Mouse (Mus musculus) embryonic fibroblast, embryonic 13.5 days (primary cell): ENCODE measurements around the gene 1700029I15Rik. TPM values are rescaled to one million over a fixed set of nuclear protein-coding genes. Genes with fewer than 3 reads are reported as not detected.

Experiments
- H3K27ac ChIP-seq: 2 replicates; pipeline ENCODE4 v1.5.1; 2012; ENCODE audit warnings: low read length, control low read depth, inconsistent platforms; ENCODE audit not compliant: insufficient read depth
- H3K4me1 ChIP-seq: 2 replicates; pipeline ENCODE4 v1.6.1; 2011; ENCODE audit warnings: low read length; ENCODE audit not compliant: control insufficient read depth, insufficient read depth
- H3K4me3 ChIP-seq: 2 replicates; pipeline ENCODE4 v1.5.1; 2011; ENCODE audit warnings: mild to moderate bottlenecking, control low read depth, low read length; ENCODE audit not compliant: insufficient read depth
- CTCF ChIP-seq: IDR thresholded peaks from 2 replicates; pipeline ENCODE4 v1.5.1; 2011; ENCODE audit warnings: mild to moderate bottlenecking, control low read depth, low read length, moderate library complexity, borderline replicate concordance; ENCODE audit not compliant: insufficient read depth
- POLR2A ChIP-seq: IDR thresholded peaks from 2 replicates; pipeline ENCODE4 v1.6.1; 2011; ENCODE audit warnings: low read depth, mild to moderate bottlenecking, control low read depth, low read length, moderate library complexity
- polyA plus RNA-seq: library from polyadenylated mRNA; stranded (reverse); fragments of >200 nt; gene quantifications from 2 replicates; pipeline ENCODE4 v1.2.4, GENCODE M21; 2011; ENCODE audit warnings: low read depth; ENCODE audit not compliant: missing spikeins, insufficient read length

Gene 1700029I15Rik
- polyA plus RNA-seq, 1 experiment = 0.98 TPM

- Histone ChIP-seq H3K27ac (peak within 1 kb of the TSS; percentile 23; the same call in 1 of the 2 replicates), H3K4me1 (peaks cover 12% of the 10 kb centered on the region), H3K4me3 (peak within 1 kb of the TSS; percentile 98)
- TF ChIP-seq CTCF = no peak
- peak; percentile 94 for TF ChIP-seq POLR2A
Measured at GRCm38 (mm10) chr2:92433578-92434374, 51.4 kb downstream of the 1700029I15Rik start, which contains the start of gene Cry2. Gene Cry2, minus strand, starts transcription at chr2:92434043.

- H3K4me3 ChIP-seq = peak overlapping the region; percentile 58
- peaks cover 11% of the 10 kb centered on the region for H3K4me1 ChIP-seq
- H3K27ac ChIP-seq = no peak overlapping the region
- TF ChIP-seq POLR2A (no peak), CTCF (no peak)
Measured at GRCm38 (mm10) chr2:92434375-92434745, 52.0 kb downstream of the 1700029I15Rik start.

GRCm38 (mm10) chr2:92435023-92435422, 52.7 kb downstream of the 1700029I15Rik start:
- peaks cover 8% of the 10 kb centered on the region for H3K4me1 ChIP-seq
- H3K4me3 ChIP-seq = no peak overlapping the region
- no peak for TF ChIP-seq CTCF
- no peak overlapping the region for H3K27ac ChIP-seq

Other genes starting within 250 kb of the 1700029I15Rik start
- gene Pex16, start 7.9 kb upstream of the 1700029I15Rik start, polyA plus RNA-seq = 6.1 and 6.7 TPM in 2 replicates
- gene Large2, start 7.7 kb upstream of the 1700029I15Rik start, polyA plus RNA-seq = not detected in 2 replicates
- 7.1 and 8.6 TPM in 2 replicates for gene Mapk8ip1, start 18.7 kb downstream of the 1700029I15Rik start, polyA plus RNA-seq
- 14.2 and 16.7 TPM in 2 replicates for gene Cry2, start 51.5 kb downstream of the 1700029I15Rik start, polyA plus RNA-seq
- gene Slc35c1, start 78.0 kb downstream of the 1700029I15Rik start, polyA plus RNA-seq = 12.8 and 12.9 TPM in 2 replicates
- 5.3 and 8.6 TPM in 2 replicates for gene Chst1, start 217.2 kb downstream of the 1700029I15Rik start, polyA plus RNA-seq